Mouse (Mus musculus) lung, adult 2 months (tissue): ENCODE data around the gene Asb16.

Source experiments
- CTCF ChIP-seq: fragments of 200-500 bp; IDR thresholded peaks from 2 replicates; pipeline ENCODE4 v1.5.1; 2011; ENCODE audit warnings: mild to moderate bottlenecking, low read length, control low read depth; ENCODE audit not compliant: insufficient read depth
- POLR2A ChIP-seq: fragments of 200-500 bp; IDR thresholded peaks from 2 replicates; pipeline ENCODE4 v1.6.1; 2011; ENCODE audit warnings: low read depth, mild to moderate bottlenecking, control low read depth, low read length, borderline replicate concordance; ENCODE audit errors: extremely low read depth

DNA sequence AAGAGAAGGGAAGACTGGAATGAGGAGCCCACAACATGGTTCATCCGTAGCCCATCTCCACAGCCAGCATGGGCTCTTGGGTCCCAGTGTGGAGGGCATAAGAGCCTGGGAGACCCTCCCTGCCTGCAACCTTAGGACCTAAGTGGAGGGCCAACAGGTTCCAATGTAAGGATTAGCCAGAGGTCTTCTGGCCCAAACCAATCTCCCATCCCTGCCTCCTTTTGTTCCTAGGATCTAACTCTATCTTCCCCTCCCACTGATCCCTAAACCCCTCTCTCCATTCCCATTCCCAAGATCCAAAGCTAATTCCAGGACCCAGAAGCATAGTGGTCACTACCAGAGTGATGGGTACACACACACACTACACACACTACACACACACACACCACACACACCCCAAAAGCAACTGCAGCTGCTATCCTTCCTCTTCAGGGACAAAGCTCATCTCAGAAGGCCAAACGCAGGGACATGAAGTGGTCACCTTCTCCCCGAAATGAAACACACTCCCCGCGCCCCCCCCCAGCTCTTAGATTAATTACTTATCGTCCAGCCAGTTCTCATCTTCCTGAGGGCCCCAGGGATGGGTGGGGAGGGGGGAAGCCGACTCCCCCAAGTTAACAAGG is 39.8 kb upstream of the Asb16 start:
- TF ChIP-seq POLR2A (no peak), CTCF (no peak)
